Mouse (Mus musculus): ENCODE data around the gene Sgo1.
A peak's percentile ranks its signal among the peaks of the same experiment; 100 is the strongest.

DNA sequence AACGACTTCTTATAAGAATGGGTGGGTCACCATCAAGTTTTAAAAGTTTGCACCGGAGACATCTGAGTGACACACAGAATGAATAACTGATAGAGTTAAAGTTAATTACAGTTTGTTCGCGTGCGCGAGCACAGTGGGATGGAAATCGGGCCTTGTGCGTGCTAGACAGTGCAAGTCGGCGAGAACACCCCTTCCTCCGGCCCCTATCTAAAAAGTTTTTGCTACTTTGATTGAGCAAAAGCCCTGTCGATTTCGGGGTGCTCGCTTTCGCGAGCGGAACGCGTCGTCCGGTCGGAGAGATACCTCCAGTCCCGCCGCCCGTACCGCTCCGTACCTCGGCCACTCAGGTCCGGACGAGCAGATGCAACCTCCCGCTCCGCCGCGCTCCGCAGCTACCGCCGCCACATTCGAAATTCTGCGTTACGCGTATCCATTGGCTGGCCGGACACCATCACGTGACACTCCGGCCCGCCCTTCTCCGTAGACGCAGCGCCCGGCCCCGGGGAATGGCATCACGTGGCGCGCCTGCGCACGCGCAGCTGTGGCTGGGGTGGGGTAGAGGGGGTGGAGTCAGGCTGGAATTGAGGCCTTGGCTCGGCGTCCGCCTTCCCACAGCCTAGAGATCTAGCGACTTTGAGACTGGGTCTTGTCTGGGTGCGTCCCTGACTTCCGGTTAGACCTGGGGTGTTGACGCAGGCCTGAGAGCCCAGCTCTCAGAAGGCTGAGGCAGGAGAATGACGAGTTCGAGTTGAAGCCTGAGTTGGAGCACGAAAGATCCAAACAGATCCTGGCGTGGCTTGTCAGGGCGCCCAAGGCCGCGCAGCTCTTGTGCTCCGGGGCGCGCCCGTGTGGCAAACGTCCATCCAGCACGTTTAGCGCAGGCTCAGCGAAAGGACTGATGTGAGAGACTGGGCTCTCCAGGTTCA is at the start of gene Sgo1:
- TF ChIP-seq CTCF (IDR thresholded peaks at IDR 0.05; ENCODE audit: low read depth) = peak; percentile 83
- TF ChIP-seq EP300 (IDR thresholded peaks at IDR 0.05; ENCODE audit: low read depth) = no peak
